Mouse (Mus musculus): Measurements from ENCODE around the gene Sestd1.

- TF ChIP-seq CTCF (IDR thresholded peaks at IDR 0.05; ENCODE audit: control insufficient read depth, insufficient read depth, insufficient read length) (no peak), USF1 (IDR thresholded peaks at IDR 0.05; ENCODE audit: low read depth) (no peak), MAX (IDR thresholded peaks at IDR 0.05) (no peak), MYOD1 (IDR thresholded peaks at IDR 0.05; ENCODE audit: control insufficient read depth, insufficient read length, low read depth) (no peak), CEBPB (IDR thresholded peaks at IDR 0.05; ENCODE audit: low read depth) (no peak), MYOG (IDR thresholded peaks at IDR 0.05; ENCODE audit: control insufficient read depth, extremely low read depth, insufficient read length) (no peak), FOSL1 (IDR thresholded peaks at IDR 0.05; ENCODE audit: insufficient read depth, low read length, poor library complexity, severe bottlenecking) (no peak)
Measured at GRCm38 (mm10) chr2:77264550-77264949, 15.8 kb downstream of the Sestd1 start.

Measured in C2C12 (cell line).